In the genomic region with DNA sequence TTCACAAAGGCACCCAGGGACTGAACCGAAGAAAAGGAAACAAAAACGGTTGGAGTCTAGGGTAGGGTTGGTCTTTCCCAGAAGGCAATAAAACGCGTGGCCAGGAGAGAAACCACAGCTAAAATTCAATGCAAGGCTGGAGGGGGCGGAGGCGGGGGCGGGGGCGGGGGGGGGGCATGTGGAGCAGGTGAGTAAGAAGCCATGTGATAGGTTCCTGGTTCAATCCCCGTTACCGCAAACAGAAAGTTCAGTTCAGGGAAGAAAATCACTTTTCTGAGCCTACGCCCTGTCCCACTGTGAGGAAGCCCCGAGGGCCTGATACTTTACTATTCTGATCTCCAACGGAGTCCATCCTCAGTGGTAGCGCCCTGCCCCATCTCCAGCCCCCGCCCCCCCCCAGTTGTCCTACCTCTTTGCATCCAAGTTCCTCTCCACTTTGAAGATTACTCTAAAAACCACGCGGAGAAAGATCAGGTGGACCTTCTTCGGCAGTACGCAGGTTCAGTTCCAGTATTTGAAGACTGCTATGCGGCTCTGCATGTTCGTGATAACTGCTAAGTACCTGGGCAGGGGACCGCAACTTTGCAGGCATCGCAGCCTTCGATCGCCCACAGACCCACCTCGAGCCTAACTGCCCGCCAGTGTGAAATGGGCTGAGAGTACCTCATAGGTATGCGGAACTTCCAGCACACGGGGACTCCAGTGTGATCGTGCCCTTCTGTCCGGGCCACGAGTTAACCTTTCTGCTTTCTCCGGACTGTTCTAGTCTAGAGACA, we compare ENCODE assay signal across 7 mouse cellular contexts.
DNase-seq lines count a peak whose midpoint lies in the region; ATAC-seq lines count a peak whose summit lies in the region.

No protein-coding gene starts in this region.

- peak overlapping the region; percentile 46; the same call in 1 of the 2 replicates for H3K9ac ChIP-seq in lung, embryonic 16.5 days (ENCODE audit: low read length)

- no peaks in the 10 kb centered on the region for H3K36me3 ChIP-seq in lung, embryonic 16.5 days (ENCODE audit: control insufficient read depth, insufficient read depth, low read length)

- WGBS in lung, embryonic 16.5 days, result 20% methylated on average over 33 of the region's 33 CpGs

- peak; percentile 11 for DNase-seq in 416B (ENCODE audit: low read depth)
- DNase-seq in B cell, adult 2 months, result peak; percentile 16 to 41
- peak; percentile 18 to 23 for DNase-seq in thymus, postnatal 36 days
- DNase-seq in urinary bladder, adult 2 months (ENCODE audit: low spot score), result no peak
- DNase-seq in gastrocnemius, postnatal 25 days, result no peak

- H3K4me1 ChIP-seq in lung, embryonic 16.5 days (replicated peaks; ENCODE audit: control insufficient read depth, insufficient read depth, low read length), result no peaks in the 10 kb centered on the region

- peak overlapping the region; percentile 32 for H3K4me3 ChIP-seq in lung, embryonic 16.5 days (ENCODE audit: low read length)

- no peaks in the 10 kb centered on the region for H3K27me3 ChIP-seq in lung, embryonic 16.5 days (ENCODE audit: control insufficient read depth, insufficient read depth, low read depth, low read length)

- peak overlapping the region; percentile 52 for H3K4me2 ChIP-seq in lung, embryonic 16.5 days (ENCODE audit: low read depth, low read length)

- H3K9me3 ChIP-seq in lung, embryonic 16.5 days (ENCODE audit: control insufficient read depth, low read length), result no peaks in the 10 kb centered on the region

- H3K27ac ChIP-seq in lung, embryonic 16.5 days (ENCODE audit: low read length), result no peak overlapping the region

- peak; percentile 33 for ATAC-seq in granulocyte monocyte progenitor cell, adult 5-6 weeks (replicated peaks; ENCODE audit: poor library complexity, severe bottlenecking)
- no peak; the same call in 1 of the 2 replicates for ATAC-seq in lung, embryonic 16.5 days (ENCODE audit: low read depth)

Comparison
In these comparisons a context has a peak if more than half of its experiments do, and no peak if none do; other contexts are left out.
1. DNase-seq: peak in 416B (single experiment), B cell, adult 2 months (2 of 2) and thymus, postnatal 36 days (2 of 2); none in urinary bladder, adult 2 months (single experiment) and gastrocnemius, postnatal 25 days (single experiment).